Mouse (Mus musculus) midbrain, postnatal 0 days (tissue): ENCODE measurements at regions not wholly inside any gene's neighbourhood (a gene's known extent, or its start where the extent isn't known, plus 50 kb on each side); places are given as distances from the start of the nearest gene placed in this dataset.

Experiments
- ATAC-seq: fragments of 200-750 bp; cut with Nextera tagmentation; 2 replicates; pipeline ENCODE4 v1.8.0; 2017; ENCODE audit warnings: moderate number of reproducible peaks, mild to moderate bottlenecking, moderate TSS enrichment, moderate library complexity; ENCODE audit not compliant: low FRiP score
- DNase-seq: peaks from one replicate; pipeline ENCODE4 v3.0.0-alpha.2; 2015; ENCODE audit warnings: low spot score
- H3K27ac ChIP-seq: fragments of 300-500 bp; sonication (generic); 2 replicates; pipeline ENCODE4 v1.5.1; 2014; ENCODE audit warnings: low read depth, mild to moderate bottlenecking, low read length, mixed read lengths
- H3K27me3 ChIP-seq: fragments of 300-500 bp; sonication (generic); 2 replicates; pipeline ENCODE4 v1.6.1; 2014; ENCODE audit warnings: low read length, control low read depth, mixed read lengths; ENCODE audit not compliant: insufficient read depth
- H3K36me3 ChIP-seq: fragments of 300-500 bp; sonication (generic); 2 replicates; pipeline ENCODE4 v1.6.1; 2014; ENCODE audit warnings: low read length, control low read depth, mixed read lengths; ENCODE audit not compliant: insufficient read depth
- H3K4me1 ChIP-seq: fragments of 300-500 bp; sonication (generic); 2 replicates; pipeline ENCODE4 v1.6.1; 2014; ENCODE audit warnings: mild to moderate bottlenecking, control low read depth, antibody characterized with exemption, low read length, mixed read lengths; ENCODE audit not compliant: insufficient read depth
- H3K4me2 ChIP-seq: fragments of 300-500 bp; sonication (generic); 2 replicates; pipeline ENCODE4 v1.6.1; 2014; ENCODE audit warnings: low read depth, mild to moderate bottlenecking, low read length, mixed read lengths; ENCODE audit not compliant: poor library complexity, severe bottlenecking
- H3K4me3 ChIP-seq: fragments of 300-500 bp; sonication (generic); 2 replicates; pipeline ENCODE4 v1.5.1; 2014; ENCODE audit warnings: low read depth, mild to moderate bottlenecking, low read length, moderate library complexity
- H3K9ac ChIP-seq: fragments of 300-500 bp; sonication (generic); replicated peaks from 2 replicates; pipeline ENCODE4 v1.6.1; 2014; ENCODE audit warnings: mild to moderate bottlenecking, low read length, moderate library complexity, mixed read lengths; ENCODE audit not compliant: poor library complexity, severe bottlenecking
- H3K9me3 ChIP-seq: fragments of 300-500 bp; sonication (generic); 2 replicates; pipeline ENCODE4 v1.6.1; 2016; ENCODE audit warnings: low read length, control low read depth
- CTCF ChIP-seq: IDR thresholded peaks from 2 replicates; pipeline ENCODE4 v1.5.1; 2016; ENCODE audit warnings: antibody characterized with exemption, mild to moderate bottlenecking
- WGBS: fragments of 180-500 bp; shearing (Covaris S2); extraction: QIAGEN DNeasy Blood & Tissue Kit; methylation state at CpG from one replicate; pipeline ENCODE4 v1.1.7; 2014; 5-methylcytosine and 5-hydroxymethylcytosine counted together

DNA sequence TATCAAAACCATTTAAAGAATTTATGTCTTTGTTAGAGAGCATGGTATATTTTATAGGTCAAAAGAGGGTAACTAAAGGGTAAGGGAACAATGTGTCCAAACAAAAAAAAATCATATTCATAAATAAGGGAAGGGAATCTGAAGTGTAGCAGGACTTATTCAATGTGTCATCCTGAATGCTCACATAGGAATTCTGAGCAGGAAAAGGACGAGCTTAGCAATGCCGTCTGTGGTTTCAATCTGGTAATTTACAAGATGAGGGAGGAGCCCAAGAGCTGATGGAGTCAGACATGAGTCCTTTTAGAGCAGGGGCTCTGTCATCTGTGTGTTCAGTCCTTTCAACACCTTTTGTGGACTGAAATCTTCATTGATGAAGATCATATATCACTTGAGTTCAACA, 101.6 kb downstream of the Gm10295 start:
- DNase-seq, result no peak
- no peak overlapping the region for H3K4me2 ChIP-seq
- H3K9me3 ChIP-seq, result no peaks in the 10 kb centered on the region
- no peak overlapping the region for H3K27ac ChIP-seq
- no peaks in the 10 kb centered on the region for H3K27me3 ChIP-seq
- H3K4me3 ChIP-seq, result no peak overlapping the region
- H3K4me1 ChIP-seq, result no peaks in the 10 kb centered on the region
- WGBS, result 87% methylated on average over 2 of the region's 2 CpGs
- H3K36me3 ChIP-seq, result no peaks in the 10 kb centered on the region
- ATAC-seq, result no peak
- H3K9ac ChIP-seq, result no peak overlapping the region
- TF ChIP-seq CTCF, result no peak

- no peaks in the 10 kb centered on the region for H3K27me3 ChIP-seq
- no peak for TF ChIP-seq CTCF
- 65% methylated on average over 5 of the region's 5 CpGs for WGBS
- no peak overlapping the region for H3K4me2 ChIP-seq
- H3K4me3 ChIP-seq, result no peak overlapping the region
- no peak overlapping the region for H3K9ac ChIP-seq
- H3K4me1 ChIP-seq, result no peaks in the 10 kb centered on the region
- DNase-seq (no peak), ATAC-seq (no peak)
- H3K27ac ChIP-seq, result no peak overlapping the region
- H3K9me3 ChIP-seq, result no peaks in the 10 kb centered on the region
- no peaks in the 10 kb centered on the region for H3K36me3 ChIP-seq
These were observed 102.1 kb downstream of the Gm10295 start for GRCm38 (mm10) chr7:71249216-71249615.

DNA sequence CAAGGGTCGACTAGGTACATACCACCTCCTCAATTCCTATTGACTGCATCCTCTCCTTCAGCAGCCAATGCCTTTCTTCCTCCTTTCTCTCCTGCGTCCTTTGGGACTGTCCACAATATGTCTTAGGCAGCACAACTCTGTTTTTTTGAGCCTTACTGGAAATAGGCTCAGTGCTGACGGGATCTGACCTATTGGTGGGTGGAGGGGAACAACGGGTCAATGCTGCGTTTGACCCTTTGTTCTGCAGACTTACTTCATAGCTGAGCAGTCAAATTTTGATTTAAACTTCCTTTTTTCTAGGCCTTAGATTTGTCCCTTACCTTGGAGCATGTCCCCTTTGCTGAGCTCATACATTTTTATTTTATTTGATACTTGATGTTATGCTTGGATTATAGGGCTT, 103.4 kb downstream of the Gm10295 start:
- H3K9ac ChIP-seq, result no peak overlapping the region
- no peaks in the 10 kb centered on the region for H3K36me3 ChIP-seq
- TF ChIP-seq CTCF, result no peak
- WGBS, result 84% methylated on average over 5 of the region's 5 CpGs
- H3K4me2 ChIP-seq, result no peak overlapping the region
- no peaks in the 10 kb centered on the region for H3K9me3 ChIP-seq
- ATAC-seq (no peak), DNase-seq (no peak)
- no peaks in the 10 kb centered on the region for H3K27me3 ChIP-seq
- no peaks in the 10 kb centered on the region for H3K4me1 ChIP-seq
- no peak overlapping the region for H3K4me3 ChIP-seq
- no peak overlapping the region for H3K27ac ChIP-seq

DNA sequence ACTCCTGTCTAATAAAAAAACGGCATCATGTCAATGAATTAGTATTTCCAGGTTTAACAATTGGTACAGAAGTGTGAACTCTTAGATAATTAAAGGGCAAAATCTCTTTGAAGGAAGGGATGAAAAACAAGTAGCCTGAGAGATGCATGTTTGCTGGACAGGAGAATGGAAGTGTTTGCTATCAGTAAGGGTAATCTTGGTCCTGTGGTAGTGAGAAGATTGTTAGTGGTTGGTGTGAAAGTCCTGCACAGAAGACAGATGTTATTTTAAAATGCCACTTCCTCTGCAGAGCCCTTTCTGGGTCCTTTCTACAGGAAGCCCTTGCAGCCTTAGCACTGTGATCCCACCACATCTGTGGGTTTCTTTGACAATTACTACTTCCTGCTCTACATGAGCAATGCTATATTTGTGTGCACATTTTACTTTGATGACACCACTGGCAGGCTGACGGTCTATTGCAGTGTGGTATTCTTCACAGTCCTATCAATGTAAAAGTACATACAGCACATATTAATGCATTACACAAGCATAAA, 108.8 kb downstream of the Gm10295 start:
- H3K9me3 ChIP-seq, result no peaks in the 10 kb centered on the region
- no peak overlapping the region for H3K27ac ChIP-seq
- H3K36me3 ChIP-seq, result no peaks in the 10 kb centered on the region
- no peak overlapping the region for H3K4me3 ChIP-seq
- no peaks in the 10 kb centered on the region for H3K27me3 ChIP-seq
- no peaks in the 10 kb centered on the region for H3K4me1 ChIP-seq
- no peak overlapping the region for H3K4me2 ChIP-seq
- no peak for ATAC-seq
- no peak for DNase-seq
- 79% methylated on average over 2 of the region's 2 CpGs for WGBS
- no peak for TF ChIP-seq CTCF
- H3K9ac ChIP-seq, result no peak overlapping the region

DNA sequence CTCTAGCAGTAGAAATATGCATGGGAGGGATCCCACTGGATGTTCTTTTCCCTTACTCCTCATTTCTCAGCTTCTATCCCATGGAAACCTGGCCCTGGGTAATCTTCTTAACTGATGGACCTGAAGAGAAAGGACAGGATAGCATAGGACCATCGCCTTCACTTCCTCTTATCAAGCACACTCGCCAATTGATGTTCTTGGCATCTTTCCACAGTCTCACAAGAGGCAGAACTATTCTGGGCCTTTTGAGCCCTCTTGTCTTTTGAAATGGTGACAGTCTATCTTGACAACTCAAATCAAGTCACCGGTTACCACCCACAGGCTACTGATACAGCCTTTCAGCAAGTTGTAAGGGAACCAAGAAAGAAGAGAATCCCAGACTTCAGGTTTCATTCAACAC, 112.1 kb downstream of the Gm10295 start:
- TF ChIP-seq CTCF, result no peak
- 78% methylated on average over 3 of the region's 3 CpGs for WGBS
- ATAC-seq, result no peak

GRCm38 (mm10) chr7:71236334-71236733, 115.0 kb downstream of the Gm10295 start:
- Histone ChIP-seq H3K27ac (no peak overlapping the region), H3K4me3 (no peak overlapping the region), H3K36me3 (no peaks in the 10 kb centered on the region), H3K27me3 (no peaks in the 10 kb centered on the region), H3K4me2 (no peak overlapping the region), H3K9ac (no peak overlapping the region), H3K9me3 (no peaks in the 10 kb centered on the region), H3K4me1 (no peaks in the 10 kb centered on the region)
- ATAC-seq (no peak), DNase-seq (no peak)
- 62% methylated on average over 1 of the region's 1 CpGs for WGBS
- TF ChIP-seq CTCF, result no peak

More for the DNA sequence above, 112.1 kb downstream of the Gm10295 start:
- H3K4me1 ChIP-seq, result no peaks in the 10 kb centered on the region
- DNase-seq, result no peak
- H3K36me3 ChIP-seq, result no peaks in the 10 kb centered on the region
- no peak overlapping the region for H3K4me2 ChIP-seq
- H3K27me3 ChIP-seq, result no peaks in the 10 kb centered on the region
- H3K9ac ChIP-seq, result no peak overlapping the region
- no peak overlapping the region for H3K27ac ChIP-seq
- H3K4me3 ChIP-seq, result no peak overlapping the region
- no peaks in the 10 kb centered on the region for H3K9me3 ChIP-seq
